Mouse (Mus musculus) kidney, adult 2 months (tissue): ENCODE measurements around the gene Hcls1. TPM values are rescaled to one million over a fixed set of nuclear protein-coding genes. Genes with fewer than 3 reads are reported as not detected.

Experiments
- DNase-seq: peaks from one replicate; pipeline ENCODE4 v3.0.0; 2021
- H3K27ac ChIP-seq: fragments of 200-500 bp; 2 replicates; pipeline ENCODE4 v1.5.1; 2012; ENCODE audit warnings: low read depth, low read length, control low read depth, inconsistent platforms; ENCODE audit not compliant: insufficient read depth
- H3K27me3 ChIP-seq: fragments of 200-500 bp; replicated peaks from 2 replicates; pipeline ENCODE4 v1.6.1; 2012; ENCODE audit warnings: mild to moderate bottlenecking, moderate library complexity, low read length, inconsistent platforms; ENCODE audit not compliant: control insufficient read depth, insufficient read depth
- H3K36me3 ChIP-seq: fragments of 200-500 bp; 2 replicates; pipeline ENCODE4 v1.6.1; 2012; ENCODE audit warnings: mild to moderate bottlenecking, moderate library complexity, low read length, inconsistent platforms; ENCODE audit not compliant: control insufficient read depth, insufficient read depth
- H3K4me1 ChIP-seq: fragments of 200-500 bp; 2 replicates; pipeline ENCODE4 v1.6.1; 2011; ENCODE audit warnings: low read length; ENCODE audit not compliant: control insufficient read depth, insufficient read depth
- H3K4me3 ChIP-seq: fragments of 200-500 bp; 2 replicates; pipeline ENCODE4 v1.5.1; 2011; ENCODE audit warnings: mild to moderate bottlenecking, low read depth, low read length, control low read depth; ENCODE audit not compliant: insufficient read depth
- CTCF ChIP-seq: fragments of 200-500 bp; conservative IDR thresholded peaks from 2 replicates; pipeline ENCODE4 v1.5.1; 2011; ENCODE audit warnings: low read depth, mild to moderate bottlenecking, control low read depth, low read length, moderate library complexity, mixed read lengths; ENCODE audit not compliant: insufficient read depth, insufficient read length
- POLR2A ChIP-seq: fragments of 200-500 bp; IDR thresholded peaks from one replicate; pipeline ENCODE4 v1.6.1; 2011; ENCODE audit warnings: low read depth, low read length, control low read depth
- WGBS: fragments of 180-500 bp; shearing (Covaris S2); methylation state at CpG from one replicate; pipeline ENCODE4 v1.1.7; 2018; 5-methylcytosine and 5-hydroxymethylcytosine counted together
- polyA plus RNA-seq: library from polyadenylated mRNA; depleted of rRNA; stranded (reverse); fragments of >200 nt; gene quantifications from 2 replicates; pipeline ENCODE4 v1.2.3, GENCODE M21; 2012; rRNA removed

The Hcls1 gene
- polyA plus RNA-seq, 1 experiment = 10.9 TPM

DNA sequence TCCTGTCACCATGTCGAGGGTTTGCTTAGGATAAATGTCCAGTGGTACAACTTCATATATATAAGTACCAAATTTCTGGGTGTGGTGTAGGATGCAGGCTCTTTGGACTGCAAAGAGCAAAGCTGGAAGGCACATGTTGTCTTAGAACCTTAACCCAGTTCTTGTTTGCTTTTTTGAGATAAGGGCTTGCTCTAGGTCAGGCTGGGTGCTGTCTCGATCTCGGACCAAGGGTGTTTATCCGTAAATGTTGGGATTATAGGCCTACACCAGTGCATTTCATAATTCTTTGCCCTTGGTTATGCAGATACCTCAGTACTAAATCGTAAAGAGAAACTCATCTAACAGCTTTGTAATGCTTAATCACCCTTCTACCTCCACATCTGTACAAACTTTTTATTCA is 77.6 kb downstream of the Hcls1 start:
- no peak overlapping the region for H3K4me3 ChIP-seq
- no peaks in the 10 kb centered on the region for H3K27me3 ChIP-seq
- peaks cover 3% of the 10 kb centered on the region; the same call in 1 of the 2 replicates for H3K4me1 ChIP-seq
- H3K27ac ChIP-seq = no peak overlapping the region
- TF ChIP-seq CTCF (no peak), POLR2A (no peak)
- H3K36me3 ChIP-seq = no peaks in the 10 kb centered on the region
- WGBS = 60% methylated on average over 5 of the region's 5 CpGs
- DNase-seq = no peak

Other genes with a start within 250 kb of the Hcls1 start
- gene Ildr1, start 241.0 kb upstream of the Hcls1 start, polyA plus RNA-seq = 20.4 and 31.9 TPM in 2 replicates
- 92.1 and 97.9 TPM in 2 replicates for gene Slc15a2, start 150.0 kb upstream of the Hcls1 start, polyA plus RNA-seq
- gene Iqcb1, start 106.6 kb upstream of the Hcls1 start, polyA plus RNA-seq = 1.7 and 3.0 TPM in 2 replicates
- gene Eaf2, start 60.0 kb upstream of the Hcls1 start, polyA plus RNA-seq = 7.3 and 10.4 TPM in 2 replicates
- gene Golgb1, start 59.8 kb upstream of the Hcls1 start, polyA plus RNA-seq = 36.2 and 48.8 TPM in 2 replicates
- 9.0 and 9.4 TPM in 2 replicates for gene Fbxo40, start 55.5 kb downstream of the Hcls1 start, polyA plus RNA-seq
- 0.05 and 0.06 TPM in 2 replicates for gene Polq, start 76.8 kb downstream of the Hcls1 start, polyA plus RNA-seq